Mouse (Mus musculus) stomach, embryonic 14.5 days (tissue): Measurements from ENCODE around the gene Pdzrn3. TPM values are rescaled to one million over a fixed set of nuclear protein-coding genes. Genes with fewer than 3 reads are reported as not detected.

Source experiments
- ATAC-seq: fragments of 200-750 bp; cut with Nextera tagmentation; 2 replicates; pipeline ENCODE4 v1.8.0; 2017; ENCODE audit warnings: low read depth, moderate TSS enrichment; ENCODE audit not compliant: insufficient number of reproducible peaks, insufficient read depth, low FRiP score
- H3K27ac ChIP-seq: fragments of 300-500 bp; sonication (generic); 2 replicates; pipeline ENCODE4 v1.5.1; 2014; ENCODE audit warnings: mild to moderate bottlenecking, low read length, moderate library complexity, mixed read lengths
- H3K27me3 ChIP-seq: fragments of 300-500 bp; sonication (generic); 2 replicates; pipeline ENCODE4 v1.6.1; 2014; ENCODE audit warnings: low read length, control low read depth, mixed read lengths; ENCODE audit not compliant: control insufficient read depth, insufficient read depth
- H3K36me3 ChIP-seq: fragments of 300-500 bp; sonication (generic); 2 replicates; pipeline ENCODE4 v1.6.1; 2014; ENCODE audit warnings: mild to moderate bottlenecking, control low read depth, low read length, moderate library complexity, mixed read lengths; ENCODE audit not compliant: control insufficient read depth, insufficient read depth
- H3K4me1 ChIP-seq: fragments of 300-500 bp; sonication (generic); 2 replicates; pipeline ENCODE4 v1.6.1; 2014; ENCODE audit warnings: low read length, control low read depth, mixed read lengths; ENCODE audit not compliant: control insufficient read depth, insufficient read depth
- H3K4me2 ChIP-seq: fragments of 300-500 bp; sonication (generic); replicated peaks from 2 replicates; pipeline ENCODE4 v1.6.1; 2014; ENCODE audit warnings: low read depth, low read length, control low read depth
- H3K4me3 ChIP-seq: fragments of 300-500 bp; sonication (generic); 2 replicates; pipeline ENCODE4 v1.5.1; 2014; ENCODE audit warnings: low read depth, low read length, control low read depth
- H3K9ac ChIP-seq: fragments of 300-500 bp; sonication (generic); replicated peaks from 2 replicates; pipeline ENCODE4 v1.6.1; 2014; ENCODE audit warnings: low read depth, mild to moderate bottlenecking, control low read depth, low read length, moderate library complexity, mixed read lengths
- H3K9me3 ChIP-seq: fragments of 300-500 bp; sonication (generic); 2 replicates; pipeline ENCODE4 v1.6.1; 2016; ENCODE audit warnings: low read depth, low read length, control low read depth; ENCODE audit not compliant: control insufficient read depth
- WGBS: fragments of 180-500 bp; shearing (Covaris S2); extraction: QIAGEN DNeasy Blood & Tissue Kit; methylation state at CpG from one replicate; pipeline ENCODE4 v1.1.7; 2014; 5-methylcytosine and 5-hydroxymethylcytosine counted together
- polyA plus RNA-seq: library from polyadenylated mRNA; unstranded; fragments of >200 nt; fragmentation: Nextera tagmentation; extraction: Ambion mirVana; gene quantifications from 2 replicates; pipeline ENCODE4 v1.2.1, GENCODE M21; 2014

Pdzrn3 gene
- polyA plus RNA-seq, 1 experiment from 2014 or later: 18.3 TPM

DNA sequence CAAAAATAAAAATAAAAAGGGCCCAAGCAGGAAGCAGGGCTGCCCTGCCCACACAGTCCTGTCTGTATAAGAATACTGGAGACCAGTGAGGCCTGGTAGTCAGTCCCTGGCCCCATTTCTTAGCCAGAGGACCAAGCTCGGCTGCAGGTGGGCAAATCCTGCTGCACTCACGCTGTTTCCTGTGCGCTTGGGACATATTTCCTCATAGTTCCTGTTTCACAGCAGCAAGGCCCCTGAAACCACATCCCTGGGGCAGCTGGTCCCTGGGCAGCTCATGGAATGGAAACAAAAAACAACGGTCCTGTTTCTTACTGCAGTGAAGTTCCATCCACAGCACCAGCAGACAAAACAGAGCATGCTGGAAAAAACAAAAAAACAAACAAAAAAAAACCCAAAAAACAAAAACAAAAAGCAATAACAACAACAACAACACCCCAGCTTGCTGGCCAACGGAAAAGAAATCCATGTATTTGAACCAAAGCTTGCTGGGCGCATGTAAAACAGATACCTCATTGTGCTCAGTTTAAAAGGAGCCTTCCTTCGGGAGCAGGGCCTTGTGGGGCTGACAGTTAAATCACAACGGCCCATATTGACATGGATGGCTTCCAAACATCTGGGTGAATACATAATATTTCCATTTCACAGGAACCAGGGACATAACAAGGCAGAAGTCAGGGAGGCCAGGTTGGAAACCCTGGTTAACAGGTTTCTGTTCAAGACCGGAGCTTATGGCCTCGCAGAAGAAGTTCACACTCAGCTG lies 108.2 kb downstream of the Pdzrn3 start:
- H3K9ac ChIP-seq: no peak overlapping the region

DNA sequence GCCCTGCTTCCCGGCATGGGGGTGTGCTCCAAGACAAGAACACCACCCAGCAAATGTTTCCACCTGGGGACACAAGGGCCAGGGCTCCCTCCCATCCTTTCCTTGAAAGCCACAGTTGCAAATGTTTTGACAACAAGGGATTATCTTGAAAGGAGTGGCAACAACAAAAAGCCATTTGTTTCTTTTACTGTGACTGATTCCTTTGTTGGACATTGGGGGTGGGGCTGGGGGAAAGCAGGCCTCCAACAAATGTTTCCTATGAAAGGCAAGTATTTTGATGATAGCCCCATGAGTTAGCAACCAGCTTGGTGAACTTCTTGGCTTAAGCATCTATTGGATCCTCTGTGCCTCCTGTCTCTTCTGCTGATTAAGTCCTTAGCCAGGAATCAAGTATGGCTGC lies 109.4 kb downstream of the Pdzrn3 start:
- 32% methylated on average over 1 of the region's 1 CpGs for WGBS
- H3K4me2 ChIP-seq: no peak overlapping the region
- no peaks in the 10 kb centered on the region for H3K27me3 ChIP-seq
- H3K9me3 ChIP-seq: no peaks in the 10 kb centered on the region
- H3K9ac ChIP-seq: no peak overlapping the region
- H3K4me1 ChIP-seq: peaks cover 52% of the 10 kb centered on the region
- H3K27ac ChIP-seq: no peak overlapping the region
- H3K4me3 ChIP-seq: no peak overlapping the region
- no peak for ATAC-seq
- H3K36me3 ChIP-seq: no peaks in the 10 kb centered on the region

More for the DNA sequence above, 108.2 kb downstream of the Pdzrn3 start:
- peaks cover 52% of the 10 kb centered on the region for H3K4me1 ChIP-seq
- no peaks in the 10 kb centered on the region for H3K9me3 ChIP-seq
- peak overlapping the region; percentile 71; the same call in 1 of the 2 replicates for H3K27ac ChIP-seq
- no peak overlapping the region for H3K4me2 ChIP-seq
- whole genome bisulfite sequencing: 59% methylated on average over 10 of the region's 10 CpGs
- no peaks in the 10 kb centered on the region for H3K36me3 ChIP-seq
- ATAC-seq: no peak
- H3K4me3 ChIP-seq: no peak overlapping the region
- no peaks in the 10 kb centered on the region for H3K27me3 ChIP-seq

DNA sequence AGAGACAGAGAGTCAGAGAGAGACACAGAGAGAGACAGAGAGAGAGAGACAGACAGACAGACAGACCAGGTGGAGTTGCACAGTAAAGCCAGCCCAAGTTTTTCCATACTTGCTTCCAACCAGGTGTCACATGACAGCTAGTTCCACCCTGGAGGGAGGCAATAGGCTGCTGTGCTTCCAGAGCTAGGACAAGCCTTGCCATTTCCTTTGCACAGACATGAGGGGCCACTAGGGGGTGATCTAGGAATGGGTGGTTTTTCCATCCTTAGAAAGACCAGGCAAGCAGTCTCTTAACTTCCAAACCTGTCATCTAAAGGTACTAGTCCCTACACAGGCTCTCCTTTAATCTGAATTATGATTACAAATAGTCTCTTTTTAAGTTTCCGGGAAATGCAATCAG lies 110.9 kb downstream of the Pdzrn3 start:
- Histone ChIP-seq H3K4me2 (no peak overlapping the region), H3K9ac (no peak overlapping the region), H3K27ac (no peak overlapping the region), H3K9me3 (no peaks in the 10 kb centered on the region), H3K36me3 (no peaks in the 10 kb centered on the region), H3K4me3 (no peak overlapping the region), H3K4me1 (peaks cover 42% of the 10 kb centered on the region), H3K27me3 (no peaks in the 10 kb centered on the region)
- 14% methylated on average over 1 of the region's 1 CpGs for WGBS
- peak; percentile 43; the same call in 1 of the 2 replicates for ATAC-seq

DNA sequence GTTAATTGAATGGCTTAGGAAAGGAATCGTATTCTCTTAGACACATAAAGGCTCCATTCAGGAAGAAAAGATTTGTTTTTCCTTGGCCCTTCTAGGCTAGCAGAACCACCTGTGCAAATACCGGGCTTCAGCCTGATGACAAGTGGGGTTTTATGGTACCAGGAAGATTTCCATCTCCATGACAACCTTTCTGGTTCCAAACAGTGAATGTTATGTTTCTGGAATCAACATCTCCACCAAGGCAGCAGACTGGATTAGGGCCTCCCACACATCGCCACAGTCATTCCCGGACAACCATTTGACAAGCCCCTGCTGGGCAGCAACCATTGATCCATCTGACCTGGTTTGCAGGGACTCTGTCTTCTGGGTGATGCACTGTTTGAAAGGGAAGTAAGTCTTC lies 114.2 kb downstream of the Pdzrn3 start:
- WGBS: 30% methylated on average over 4 of the region's 4 CpGs
- no peak for ATAC-seq
- no peaks in the 10 kb centered on the region for H3K36me3 ChIP-seq

GRCm38 (mm10) chr6:101261513-101261912 lies 116.2 kb downstream of the Pdzrn3 start:
- Histone ChIP-seq H3K36me3 (no peaks in the 10 kb centered on the region), H3K27me3 (no peaks in the 10 kb centered on the region), H3K4me3 (no peak overlapping the region), H3K4me2 (no peak overlapping the region), H3K4me1 (peaks cover 3% of the 10 kb centered on the region; the same call in 1 of the 2 replicates), H3K9me3 (no peaks in the 10 kb centered on the region), H3K27ac (no peak overlapping the region), H3K9ac (no peak overlapping the region)
- no peak for ATAC-seq
- WGBS: 11% methylated on average over 4 of the region's 4 CpGs

More for the DNA sequence above, 114.2 kb downstream of the Pdzrn3 start:
- Histone ChIP-seq H3K9me3 (no peaks in the 10 kb centered on the region), H3K4me2 (no peak overlapping the region), H3K4me1 (peaks cover 14% of the 10 kb centered on the region; the same call in 1 of the 2 replicates), H3K9ac (no peak overlapping the region), H3K27ac (no peak overlapping the region), H3K27me3 (no peaks in the 10 kb centered on the region), H3K4me3 (no peak overlapping the region)

GRCm38 (mm10) chr6:101259411-101259810 lies 118.3 kb downstream of the Pdzrn3 start:
- Histone ChIP-seq H3K27ac (no peak overlapping the region), H3K9ac (no peak overlapping the region), H3K4me2 (no peak overlapping the region), H3K36me3 (no peaks in the 10 kb centered on the region), H3K4me3 (no peak overlapping the region), H3K4me1 (peaks cover 4% of the 10 kb centered on the region; the same call in 1 of the 2 replicates), H3K27me3 (no peaks in the 10 kb centered on the region), H3K9me3 (no peaks in the 10 kb centered on the region)
- no peak for ATAC-seq
- WGBS: 88% methylated on average over 5 of the region's 5 CpGs

DNA sequence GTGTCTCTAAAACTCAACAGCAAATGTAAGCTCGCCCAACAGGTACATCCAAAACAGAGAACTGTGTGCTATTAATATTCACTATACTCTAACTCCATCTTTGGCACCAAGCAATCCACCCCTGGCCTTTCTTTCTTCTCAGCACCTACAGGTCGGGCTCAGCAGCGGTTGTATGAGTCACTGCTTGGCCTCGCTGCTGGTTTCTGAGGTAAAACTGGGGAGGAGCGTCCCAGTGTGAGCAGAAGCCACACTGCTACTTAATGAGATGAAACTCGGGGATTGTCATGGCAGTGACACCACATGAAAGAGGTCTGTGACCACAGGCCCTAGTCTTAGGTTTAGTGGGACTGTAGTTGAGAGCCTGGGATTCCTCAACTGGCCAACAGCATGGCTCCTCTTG lies 120.3 kb downstream of the Pdzrn3 start:
- Histone ChIP-seq H3K4me3 (no peak overlapping the region), H3K4me1 (peaks cover 10% of the 10 kb centered on the region; the same call in 1 of the 2 replicates), H3K4me2 (no peak overlapping the region), H3K9ac (no peak overlapping the region), H3K27me3 (no peaks in the 10 kb centered on the region), H3K9me3 (no peaks in the 10 kb centered on the region), H3K27ac (no peak overlapping the region), H3K36me3 (no peaks in the 10 kb centered on the region)
- WGBS: 89% methylated on average over 6 of the region's 6 CpGs
- no peak for ATAC-seq

DNA sequence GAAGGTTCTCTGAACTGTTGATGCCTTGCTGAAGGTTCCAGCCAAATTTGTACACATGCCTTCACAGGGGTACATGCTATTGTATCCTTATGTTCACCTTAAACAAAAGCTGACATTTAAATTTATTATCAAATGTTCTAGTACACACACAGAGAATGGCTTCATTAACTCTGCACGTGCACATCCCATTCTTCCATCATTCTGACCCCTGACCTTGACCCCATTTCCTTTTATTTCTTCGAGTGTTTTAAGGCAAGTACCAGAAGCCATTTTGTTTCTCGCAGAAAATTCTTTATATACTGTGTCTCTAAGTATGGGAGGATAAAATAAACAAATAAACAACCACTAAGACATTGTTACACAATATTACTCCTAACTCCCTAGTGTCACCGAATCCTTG lies 123.0 kb downstream of the Pdzrn3 start:
- H3K9ac ChIP-seq: no peak overlapping the region
- no peak overlapping the region for H3K27ac ChIP-seq
- ATAC-seq: no peak
- no peak overlapping the region for H3K4me3 ChIP-seq
- H3K9me3 ChIP-seq: no peaks in the 10 kb centered on the region
- no peaks in the 10 kb centered on the region for H3K36me3 ChIP-seq
- no peak overlapping the region for H3K4me2 ChIP-seq
- H3K4me1 ChIP-seq: peaks cover 13% of the 10 kb centered on the region; the same call in 1 of the 2 replicates
- WGBS: 54% methylated on average over 4 of the region's 4 CpGs
- no peaks in the 10 kb centered on the region for H3K27me3 ChIP-seq
